Mouse (Mus musculus) left cerebral cortex, adult 11 months (tissue): Measurements from ENCODE around the gene C130026I21Rik.
A peak's percentile ranks its signal among the peaks of the same experiment; 100 is the strongest.
"Not testable (repeated sequence)": the region's sequence is repeated elsewhere in the genome, so short reads cannot be mapped to it uniquely, and the experiment has no call there.

ENCODE experiments used
- DNase-seq: peaks from one replicate; pipeline ENCODE4 v3.0.0; 2022; ENCODE audit warnings: low spot score

Gene C130026I21Rik

DNA sequence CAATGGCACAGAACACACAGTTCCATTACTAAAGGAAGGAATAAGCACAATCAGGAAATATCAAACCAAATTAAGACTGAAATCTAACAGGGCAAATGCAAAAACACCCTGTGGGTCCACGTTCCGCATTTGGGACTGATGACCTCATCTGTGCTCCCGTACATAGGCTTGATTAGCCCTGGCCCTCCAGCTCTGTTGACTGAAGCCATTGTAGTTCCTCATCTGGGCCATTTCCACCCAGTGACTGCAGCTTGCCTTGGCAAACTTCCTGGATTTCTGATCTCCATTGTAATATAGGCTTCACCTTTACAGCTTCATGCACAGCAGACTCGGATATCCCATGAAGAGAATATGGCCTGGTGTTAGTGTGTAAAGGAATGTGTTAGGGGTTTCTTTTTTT, 148.5 kb downstream of the C130026I21Rik start:
- DNase-seq: not testable (repeated sequence)

DNA sequence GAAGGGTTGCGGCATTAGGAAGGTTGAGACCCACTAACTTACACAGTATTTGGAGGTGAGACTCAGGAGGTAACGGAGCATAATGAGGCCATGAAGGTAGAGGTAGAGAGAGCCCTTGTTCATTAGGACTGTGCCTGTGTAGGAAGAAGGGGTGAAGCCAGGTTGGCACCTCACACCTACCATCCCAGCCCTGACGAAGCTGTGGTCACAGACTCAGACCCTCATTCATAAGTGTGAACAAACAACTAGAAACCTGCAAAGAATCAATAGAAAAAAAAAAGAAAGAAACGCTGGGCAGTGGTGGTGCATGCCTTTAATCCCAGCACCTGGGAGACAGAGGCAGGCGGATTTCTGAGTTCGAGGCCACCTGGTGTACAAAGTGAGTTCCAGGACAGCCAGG, 152.0 kb downstream of the C130026I21Rik start:
- DNase-seq: not testable (repeated sequence)

DNA sequence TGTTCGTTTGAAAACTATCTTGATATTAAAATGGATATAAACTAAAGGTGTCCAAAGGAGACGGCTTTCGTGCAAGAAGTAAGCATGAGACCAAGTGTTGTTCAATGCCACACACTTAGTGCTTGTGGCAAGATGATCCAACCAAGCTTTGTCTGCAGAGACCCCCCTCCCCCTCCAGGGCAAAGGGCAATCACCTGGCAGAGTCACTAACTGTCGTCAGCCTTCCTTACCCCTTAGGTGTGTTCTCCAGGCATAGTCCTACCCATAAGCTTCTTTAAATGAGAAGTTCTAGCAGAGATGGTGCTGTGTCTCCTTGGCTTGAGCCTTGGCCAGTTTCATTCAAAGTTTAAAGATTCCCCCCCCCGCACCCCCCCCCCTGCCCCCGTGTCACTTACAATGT, 152.8 kb downstream of the C130026I21Rik start:
- DNase-seq: not testable (repeated sequence)

DNA sequence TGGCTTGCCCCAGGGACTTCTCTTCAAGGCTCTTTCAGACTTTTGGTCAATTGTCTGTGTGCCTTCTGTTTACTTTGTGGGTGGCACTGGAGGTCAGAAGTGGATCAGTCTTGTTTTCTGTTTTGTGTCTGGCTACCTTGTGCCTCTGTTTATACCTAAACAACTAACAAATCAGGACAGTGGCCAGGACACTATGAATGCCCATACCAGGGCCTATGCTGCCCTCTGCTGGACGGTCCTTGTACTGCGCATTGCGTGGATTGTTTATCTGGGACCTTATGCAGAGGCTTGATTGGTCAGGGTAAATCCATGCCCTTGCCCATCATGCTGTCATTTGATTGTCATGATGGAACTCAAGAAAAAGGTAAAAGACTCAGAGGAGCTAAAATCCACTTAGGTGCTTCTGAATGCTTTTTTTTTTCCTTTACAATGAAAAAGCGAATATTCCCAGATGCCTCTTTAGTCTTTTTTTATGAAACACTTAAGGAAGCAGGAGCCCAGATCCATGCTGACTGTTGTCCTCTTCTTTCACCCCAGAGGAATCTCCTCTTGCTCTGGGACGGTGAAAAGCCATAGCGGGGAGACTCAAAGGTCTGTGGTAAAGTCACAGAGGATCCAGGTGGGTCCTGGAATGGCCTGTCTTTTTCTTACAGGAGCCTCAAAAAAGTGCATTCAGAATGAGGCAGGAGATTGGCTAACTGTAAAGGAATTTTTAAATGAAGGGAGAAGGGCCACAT, 155.5 kb downstream of the C130026I21Rik start:
- peak; percentile 44 for DNase-seq

DNA sequence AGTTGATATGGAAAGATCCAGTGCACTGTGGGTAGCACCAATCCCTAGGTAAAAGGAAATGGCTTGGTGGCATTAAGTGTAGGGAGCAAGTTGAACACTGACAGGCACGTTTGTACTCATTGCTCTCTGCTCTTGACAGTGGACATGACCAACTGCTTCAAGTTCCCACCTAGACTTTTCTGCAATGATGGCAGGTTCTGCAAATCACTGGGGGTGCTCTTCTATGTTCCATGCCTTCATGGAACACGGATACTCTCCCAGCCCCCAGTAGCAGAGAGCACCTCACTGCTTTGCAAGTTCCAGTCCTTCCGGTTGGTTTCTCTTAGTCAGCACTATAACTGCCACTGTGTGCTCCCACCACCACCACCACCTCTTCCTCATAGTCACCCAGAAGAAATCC, 156.3 kb downstream of the C130026I21Rik start:
- DNase-seq: not testable (repeated sequence)

DNA sequence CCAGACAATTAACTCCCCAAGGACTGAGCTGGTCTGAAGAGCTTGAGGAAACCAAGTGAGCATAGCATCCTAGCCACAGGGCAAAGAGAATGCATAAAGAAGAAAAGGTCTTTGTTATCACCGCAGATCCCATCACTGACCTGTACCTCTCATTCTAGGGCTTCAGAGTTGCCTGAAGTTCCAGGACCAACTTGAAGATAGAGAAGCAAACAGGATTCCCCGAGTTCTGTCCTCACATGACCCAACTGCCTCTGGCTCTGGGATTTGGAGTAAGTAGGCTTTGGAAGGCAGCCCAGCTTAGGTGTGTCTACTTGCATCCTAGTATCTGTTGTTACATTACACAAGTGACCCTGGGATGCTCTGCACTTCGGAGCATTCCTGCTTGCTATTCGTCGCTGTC, 157.5 kb downstream of the C130026I21Rik start:
- not testable (repeated sequence) for DNase-seq

DNA sequence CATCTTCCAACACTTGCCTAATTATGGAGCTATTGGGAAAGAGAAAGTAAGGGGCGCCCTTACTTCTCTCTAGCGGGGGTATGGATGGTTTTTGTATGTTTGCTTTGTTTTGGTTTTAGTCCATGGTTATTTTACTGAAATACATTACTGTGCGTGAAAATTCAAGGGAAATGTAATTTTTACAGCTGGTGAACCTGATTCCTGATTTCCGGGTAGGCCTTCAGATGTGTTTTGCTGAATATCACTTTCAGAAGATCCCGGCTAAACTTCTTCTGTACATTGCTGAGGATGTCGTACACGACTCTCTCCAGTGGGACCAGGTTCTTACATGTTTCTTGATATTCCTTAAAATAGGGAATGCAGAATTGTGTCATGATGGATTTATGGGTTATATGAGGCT, 158.1 kb downstream of the C130026I21Rik start:
- DNase-seq: not testable (repeated sequence)

DNA sequence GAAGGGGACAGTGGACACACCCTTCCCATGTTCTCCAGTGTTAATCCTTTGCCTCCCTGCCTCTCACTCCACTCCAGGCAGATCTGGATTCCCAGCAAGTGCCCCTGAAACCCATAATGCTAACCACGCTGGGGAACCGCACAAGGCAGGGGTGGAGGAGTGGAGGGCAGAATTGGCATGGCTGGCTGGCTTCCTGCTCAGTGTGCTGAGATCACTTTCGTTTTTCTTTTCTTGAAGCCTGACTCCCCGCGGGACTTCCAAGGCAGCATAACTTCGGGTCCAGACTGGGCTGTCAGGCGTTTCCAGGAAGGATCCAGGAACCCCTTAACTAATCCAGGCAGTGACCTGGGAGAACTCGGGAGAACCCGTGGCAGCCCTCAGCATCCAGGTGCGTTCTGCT, 158.8 kb downstream of the C130026I21Rik start:
- DNase-seq: not testable (repeated sequence)

DNA sequence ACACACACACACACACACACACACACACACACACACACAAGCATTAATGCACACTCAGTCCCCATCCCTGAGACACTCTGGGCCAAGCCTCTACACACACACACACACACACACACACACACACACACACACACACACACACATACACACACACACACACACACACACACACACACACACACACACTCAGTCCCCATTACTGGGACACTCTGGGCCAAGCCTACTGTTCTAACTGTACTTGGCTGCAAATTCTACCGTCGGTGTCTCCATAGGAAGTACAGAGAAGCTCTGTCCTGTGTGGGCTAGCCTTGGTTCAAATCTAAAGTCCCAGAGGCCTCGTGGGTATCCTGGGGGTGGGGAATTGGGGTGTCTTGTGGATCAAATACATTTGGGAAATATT, 159.5 kb downstream of the C130026I21Rik start:
- not testable (repeated sequence) for DNase-seq

DNA sequence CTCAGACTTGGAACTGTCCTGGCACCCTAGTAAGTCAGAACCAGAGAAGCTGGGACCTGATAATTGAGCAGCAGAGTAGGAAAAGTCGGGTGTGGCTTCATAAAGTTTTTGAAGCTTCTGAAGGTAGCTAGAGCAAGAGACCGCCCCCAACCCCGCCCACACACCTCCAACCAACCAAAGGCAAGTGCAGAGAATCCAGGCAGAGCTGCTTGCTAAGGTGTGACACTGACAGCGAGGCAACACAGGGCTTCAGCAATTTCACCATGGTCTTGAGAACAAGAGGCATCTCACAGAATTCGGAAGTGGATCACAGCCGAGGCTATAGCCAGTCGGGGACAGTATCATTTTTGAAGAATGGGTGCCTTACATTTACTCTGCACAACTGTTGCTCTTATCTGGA, 160.6 kb downstream of the C130026I21Rik start, which contains the start of gene A530032D15Rik:
Gene A530032D15Rik, minus strand, starts transcription at position 101 of the 400 bp plus-strand sequence.
- not testable (repeated sequence) for DNase-seq

DNA sequence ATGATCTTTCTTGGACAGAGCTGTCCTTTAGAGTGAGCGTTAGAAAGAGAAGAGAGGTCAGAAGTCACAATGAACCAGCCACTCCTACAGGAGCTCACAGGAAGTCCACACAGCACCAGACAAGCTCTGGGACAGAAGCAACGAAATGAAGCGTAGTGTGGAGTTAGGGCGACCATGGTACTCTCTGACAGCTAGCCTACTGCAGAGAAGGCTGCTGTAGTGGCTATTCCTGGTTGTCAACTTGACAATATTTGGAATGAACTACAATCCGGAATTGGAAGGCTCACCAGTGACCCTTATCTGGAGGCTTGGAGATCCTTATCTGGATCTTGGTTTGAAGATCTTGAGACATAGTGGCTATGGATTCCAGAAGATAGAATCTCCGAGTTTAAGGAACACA, 164.4 kb downstream of the C130026I21Rik start:
- DNase-seq: not testable (repeated sequence)

DNA sequence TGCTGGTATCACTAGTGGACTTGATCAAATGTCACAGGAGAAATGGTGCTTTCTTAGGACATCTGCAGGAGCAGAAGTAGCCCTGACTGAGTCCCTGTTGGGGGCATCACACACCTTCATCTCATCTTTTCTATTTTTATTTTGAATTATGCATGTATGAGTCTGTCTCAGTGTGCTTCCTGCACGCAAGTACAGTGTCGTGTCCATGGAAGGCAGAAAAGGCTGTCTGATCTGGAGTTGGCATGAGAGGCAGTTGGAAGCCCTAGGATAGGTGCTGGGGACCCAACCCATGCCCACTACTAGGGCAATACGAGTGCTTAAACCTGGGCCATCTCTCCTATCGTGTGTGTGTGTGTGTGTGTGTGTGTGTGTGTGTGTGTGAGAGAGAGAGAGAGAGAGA, 165.0 kb downstream of the C130026I21Rik start:
- DNase-seq: not testable (repeated sequence)

DNA sequence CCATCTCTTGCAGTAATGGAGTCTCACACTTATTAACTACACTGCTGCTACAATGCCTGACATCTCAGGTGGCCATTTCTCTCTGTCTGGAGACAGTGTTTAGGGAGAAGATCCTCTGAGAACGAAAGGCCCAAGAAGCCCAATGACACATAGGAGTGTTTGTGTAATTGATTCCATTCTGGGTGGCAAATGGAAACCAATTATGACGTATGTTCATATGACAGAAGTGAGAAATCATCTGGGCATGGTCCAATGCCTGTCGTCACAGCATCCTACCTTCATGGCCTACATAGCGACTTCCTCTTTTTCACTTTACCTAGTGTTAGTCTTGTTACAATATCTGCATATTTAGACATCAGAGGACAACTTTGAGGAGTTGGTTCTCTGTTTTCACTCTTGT, 168.6 kb downstream of the C130026I21Rik start:
- not testable (repeated sequence) for DNase-seq

DNA sequence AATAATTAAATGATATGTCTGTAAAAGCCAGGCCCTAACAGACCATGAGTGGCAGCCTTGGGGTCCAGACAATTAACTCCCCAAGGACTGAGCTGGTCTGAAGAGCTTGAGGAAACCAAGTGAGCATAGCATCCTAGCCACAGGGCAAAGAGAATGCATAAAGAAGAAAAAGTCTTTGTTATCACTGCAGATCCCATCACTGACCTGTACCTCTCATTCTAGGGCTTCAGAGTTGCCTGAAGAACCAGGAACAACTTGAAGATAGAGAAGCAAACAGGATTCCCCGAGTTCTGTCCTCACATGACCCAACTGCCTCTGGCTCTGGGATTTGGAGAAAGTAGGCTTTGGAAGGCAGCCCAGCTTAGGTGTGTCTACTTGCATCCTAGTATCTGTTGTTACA, 170.5 kb downstream of the C130026I21Rik start, which contains the start of gene Gm10553:
Gene Gm10553, plus strand, starts transcription at position 301 of the 400 bp plus-strand sequence.
- not testable (repeated sequence) for DNase-seq

DNA sequence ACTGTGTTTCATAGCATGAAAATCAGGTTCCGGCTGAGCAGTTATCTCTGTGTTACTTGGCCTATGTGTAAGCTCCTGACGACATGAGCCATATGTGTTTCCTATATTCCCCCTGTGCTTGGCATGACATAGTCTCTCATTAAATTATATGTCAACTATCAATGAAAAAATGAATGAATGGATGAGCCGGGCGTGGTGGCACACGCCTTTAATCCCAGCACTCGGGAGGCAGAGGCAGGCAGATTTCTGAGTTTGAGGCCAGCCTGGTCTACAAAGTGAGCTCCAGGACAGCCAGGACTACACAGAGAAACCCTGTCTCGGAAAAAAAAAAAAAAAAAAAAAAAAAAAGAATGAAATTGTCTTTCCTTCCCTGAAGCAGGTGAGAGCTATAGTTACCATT, 171.3 kb downstream of the C130026I21Rik start:
- DNase-seq: not testable (repeated sequence)

DNA sequence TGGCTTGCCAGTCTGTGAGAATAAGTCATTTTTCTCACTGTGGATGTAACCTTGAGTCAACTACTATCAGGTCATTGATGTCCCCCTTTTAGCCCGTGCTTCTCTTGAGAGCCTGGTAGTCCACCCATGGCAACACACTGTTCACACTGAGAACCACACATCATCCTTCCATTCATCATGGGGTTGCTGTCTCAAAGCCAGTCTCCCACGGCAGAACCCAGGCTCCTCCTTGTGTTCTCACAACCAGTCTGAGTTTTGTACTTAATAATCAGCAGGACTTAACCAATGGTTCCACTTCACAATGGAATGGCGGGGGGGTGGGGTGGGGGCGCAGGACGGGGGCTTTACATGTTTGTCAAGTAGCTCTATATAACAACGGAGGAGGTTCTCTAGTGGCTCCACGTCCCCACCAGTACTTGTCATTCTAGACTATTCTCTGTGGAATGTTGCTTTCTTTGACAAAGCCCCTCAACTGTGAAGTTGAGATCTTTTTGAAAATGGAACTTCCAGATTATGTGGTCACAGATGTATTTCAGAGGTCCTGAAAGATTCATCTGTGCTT, 177.3 kb downstream of the C130026I21Rik start:
- DNase-seq: not testable (repeated sequence)

DNA sequence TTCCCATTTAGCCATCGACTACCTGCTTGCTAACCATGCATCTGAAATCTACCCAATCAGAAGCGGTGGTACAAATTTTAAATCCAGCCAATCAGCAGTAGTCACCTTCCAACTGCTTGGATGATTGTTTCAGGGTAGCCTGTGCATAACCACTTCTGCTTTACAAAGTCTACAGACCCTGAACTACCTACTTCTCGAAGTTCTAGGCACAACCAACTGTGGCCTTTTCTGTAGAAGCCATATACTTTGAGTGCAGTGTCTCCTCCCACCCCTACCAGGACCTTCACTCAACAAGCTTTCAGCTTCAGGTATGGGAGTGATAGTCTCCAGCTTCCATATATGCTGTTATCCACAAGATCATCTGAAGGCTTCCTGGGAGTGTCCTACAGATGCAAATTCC, 178.2 kb downstream of the C130026I21Rik start:
- DNase-seq: not testable (repeated sequence)

DNA sequence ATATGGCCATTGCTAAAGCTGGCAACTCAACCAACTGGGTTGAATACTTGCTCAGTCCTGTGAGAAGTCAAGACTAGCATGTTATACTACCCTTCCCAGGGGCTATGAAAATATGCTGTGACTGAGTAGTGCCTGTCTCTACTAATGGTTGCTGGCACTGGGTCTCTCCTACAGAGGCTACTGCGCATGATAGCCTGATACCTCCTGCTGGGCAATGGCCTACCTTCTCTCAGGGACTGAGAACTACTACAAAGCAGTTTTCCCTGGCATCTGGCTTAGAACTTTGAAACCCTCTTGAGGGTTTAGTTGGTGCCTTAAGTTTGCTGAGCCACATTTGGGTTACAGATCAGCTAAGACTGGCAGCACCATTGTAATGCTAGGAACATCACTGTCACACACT, 184.2 kb downstream of the C130026I21Rik start:
- not testable (repeated sequence) for DNase-seq

DNA sequence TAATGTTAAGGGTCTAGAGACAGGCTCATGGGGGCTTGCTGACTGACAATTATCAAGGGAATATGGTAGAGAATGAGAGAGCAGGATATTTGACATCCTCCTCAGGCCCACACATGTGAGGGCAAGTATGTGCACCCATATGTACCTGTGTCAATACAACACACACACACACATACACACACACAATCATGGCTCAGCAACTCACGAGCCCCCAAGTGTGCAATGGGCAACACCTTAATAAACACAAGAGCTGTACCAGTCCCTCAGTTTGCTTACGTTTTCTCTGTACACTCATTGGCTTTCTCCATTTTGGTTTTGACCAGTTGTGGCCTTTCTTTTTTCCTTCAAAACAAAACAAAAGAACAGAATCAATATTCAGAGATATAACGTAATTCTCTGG, 185.6 kb downstream of the C130026I21Rik start:
- DNase-seq: not testable (repeated sequence)

DNA sequence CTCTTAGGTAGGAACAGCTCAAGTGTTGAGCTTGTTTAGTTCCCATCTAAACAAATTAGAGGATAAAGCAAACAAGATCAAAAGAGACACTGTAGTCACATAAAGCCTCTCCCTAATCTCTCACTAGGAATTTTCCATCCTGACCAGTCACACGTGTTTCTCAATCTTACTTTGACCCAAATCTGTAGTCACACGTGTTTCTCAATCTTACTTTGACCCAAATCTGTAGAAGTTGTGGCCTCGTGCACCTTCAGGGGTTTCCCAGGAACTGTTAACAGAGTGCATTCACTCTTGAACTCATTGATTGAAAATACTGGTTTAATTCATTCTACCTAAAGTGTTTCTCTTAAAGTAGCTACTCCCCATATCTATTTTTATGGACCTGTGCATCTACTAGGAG, 197.3 kb downstream of the C130026I21Rik start:
- not testable (repeated sequence) for DNase-seq

DNA sequence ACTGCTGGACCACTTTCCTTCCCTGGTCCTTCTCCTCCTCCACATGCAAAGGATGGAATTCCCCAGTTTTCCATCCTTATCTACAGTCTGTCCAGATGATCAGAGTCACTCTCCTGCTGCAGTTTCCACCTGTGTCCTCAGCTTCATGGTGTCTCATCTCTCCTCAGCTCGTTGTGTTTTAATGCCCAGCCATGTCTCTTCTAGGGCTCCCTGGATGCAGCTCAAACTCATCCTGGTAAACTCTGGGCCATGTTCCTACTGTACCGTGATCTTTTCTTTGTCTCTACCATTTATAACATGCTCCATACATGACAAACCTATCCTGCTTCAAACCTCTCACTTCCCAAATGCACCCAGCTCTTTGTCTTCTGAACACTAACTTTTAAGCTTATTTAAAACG, 198.7 kb downstream of the C130026I21Rik start:
- DNase-seq: not testable (repeated sequence)

DNA sequence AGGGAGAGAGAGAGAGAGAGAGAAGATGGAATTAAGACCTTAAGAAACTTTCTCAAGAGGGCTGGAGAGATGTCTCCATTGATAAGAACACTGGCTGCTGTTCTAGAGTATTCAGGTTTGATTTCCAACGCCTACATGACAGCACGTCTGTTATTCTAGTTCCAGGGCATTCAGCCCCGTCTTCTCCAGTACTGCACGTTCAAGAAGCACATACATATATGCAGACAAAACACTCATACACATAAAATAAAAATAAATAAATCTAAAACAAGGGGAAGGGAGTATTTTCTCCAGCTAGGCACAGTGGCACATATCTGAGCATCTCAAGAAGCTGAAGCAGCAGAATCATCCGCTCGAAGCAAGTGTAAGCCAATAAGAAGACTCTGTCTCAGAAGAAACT, 234.6 kb downstream of the C130026I21Rik start:
- not testable (repeated sequence) for DNase-seq

DNA sequence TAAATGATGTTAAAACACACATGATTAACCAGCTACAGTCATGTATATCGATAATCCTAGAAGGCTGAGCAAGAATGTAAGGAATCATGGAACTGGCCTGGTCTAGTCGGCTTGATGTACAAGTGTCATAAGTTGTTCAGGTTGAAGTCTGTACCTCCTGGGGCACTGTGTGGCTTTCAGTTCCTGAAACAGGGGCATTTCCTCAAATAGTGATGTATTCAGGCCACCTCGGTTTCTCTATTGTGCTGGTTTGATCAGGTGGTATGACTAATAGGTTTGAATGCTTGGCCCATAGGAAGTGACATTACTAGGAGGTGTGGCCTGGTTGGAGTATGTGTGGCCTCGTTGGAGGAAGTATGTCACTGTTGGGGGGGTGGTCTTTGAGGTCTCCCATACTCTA, 236.0 kb downstream of the C130026I21Rik start:
- not testable (repeated sequence) for DNase-seq
